Mouse (Mus musculus) left cerebral cortex, adult 11 months (tissue): ENCODE data around the gene Ece1.

Source experiments
- DNase-seq: peaks from one replicate; pipeline ENCODE4 v3.0.0; 2022; ENCODE audit warnings: low spot score

The Ece1 gene

GRCm38 (mm10) chr4:137918559-137918958 lies 56.5 kb downstream of the Ece1 start:
- no peak for DNase-seq

- no peak for DNase-seq
Observed at GRCm38 (mm10) chr4:137919116-137919515, 57.1 kb downstream of the Ece1 start.

GRCm38 (mm10) chr4:137920005-137920404 lies 58.0 kb downstream of the Ece1 start:
- no peak for DNase-seq

GRCm38 (mm10) chr4:137920500-137920961 lies 58.5 kb downstream of the Ece1 start:
- DNase-seq = no peak

- DNase-seq = no peak
Observed at GRCm38 (mm10) chr4:137921510-137921909, 59.5 kb downstream of the Ece1 start.

GRCm38 (mm10) chr4:137923052-137923451 lies 61.0 kb downstream of the Ece1 start:
- no peak for DNase-seq

GRCm38 (mm10) chr4:137925176-137925575 lies 63.1 kb downstream of the Ece1 start:
- no peak for DNase-seq

GRCm38 (mm10) chr4:137926161-137926560 lies 64.1 kb downstream of the Ece1 start:
- no peak for DNase-seq

- DNase-seq = no peak
Observed at GRCm38 (mm10) chr4:137927136-137927535, 65.1 kb downstream of the Ece1 start.

GRCm38 (mm10) chr4:137927741-137928535 lies 65.9 kb downstream of the Ece1 start:
- no peak for DNase-seq

- DNase-seq = no peak
Observed at GRCm38 (mm10) chr4:137928813-137929212, 66.8 kb downstream of the Ece1 start.

GRCm38 (mm10) chr4:137929341-137930016 lies 67.4 kb downstream of the Ece1 start:
- DNase-seq = no peak

GRCm38 (mm10) chr4:137930500-137931008 lies 68.5 kb downstream of the Ece1 start:
- no peak for DNase-seq

GRCm38 (mm10) chr4:137931009-137931757 lies 69.1 kb downstream of the Ece1 start:
- DNase-seq = no peak

- DNase-seq = no peak
Observed at GRCm38 (mm10) chr4:137932554-137933178, 70.6 kb downstream of the Ece1 start.

GRCm38 (mm10) chr4:137933328-137933727 lies 71.3 kb downstream of the Ece1 start:
- DNase-seq = no peak

- DNase-seq = no peak
Observed at GRCm38 (mm10) chr4:137936134-137936533, 74.1 kb downstream of the Ece1 start.

GRCm38 (mm10) chr4:137940061-137940460 lies 78.0 kb downstream of the Ece1 start:
- no peak for DNase-seq

GRCm38 (mm10) chr4:137941131-137941844 lies 79.3 kb downstream of the Ece1 start:
- no peak for DNase-seq

- peak; percentile 62 for DNase-seq
Observed at GRCm38 (mm10) chr4:137941871-137942781, 80.1 kb downstream of the Ece1 start.
